Mouse (Mus musculus): ENCODE measurements at regions not wholly inside any gene's neighbourhood (a gene's known extent, or its start where the extent isn't known, plus 50 kb on each side); places are given as distances from the start of the nearest gene placed in this dataset.
"Not testable (repeated sequence)": the region's sequence is repeated elsewhere in the genome, so short reads cannot be mapped to it uniquely, and the experiment has no call there.

DNA sequence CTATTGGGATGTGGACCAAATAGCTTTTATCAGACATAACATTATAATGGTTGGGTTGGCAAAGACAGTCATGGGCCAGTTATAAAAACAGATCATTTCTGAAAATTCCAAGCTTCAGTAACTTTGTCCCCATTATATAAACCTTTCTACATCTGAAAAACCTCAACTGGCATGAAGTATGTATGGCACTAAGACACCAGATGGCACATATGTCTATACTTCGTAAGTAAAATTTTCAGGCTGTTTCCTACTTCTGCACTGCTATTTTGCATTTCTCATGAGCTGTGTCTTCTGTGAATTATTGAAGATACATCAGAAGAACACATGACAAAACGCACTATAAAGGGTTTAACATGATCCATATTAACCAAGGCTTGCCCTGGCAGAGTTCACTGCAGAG is 428.1 kb downstream of the Pom121l12 start:
- Histone ChIP-seq H3K4me3 (no peak overlapping the region), H3K36me3 (ENCODE audit: poor library complexity, severe bottlenecking) (no peaks in the 10 kb centered on the region), H3K4me1 (no peaks in the 10 kb centered on the region), H3K9ac (no peak overlapping the region), H3K4me2 (no peak overlapping the region), H3K9me3 (replicated peaks) (no peaks in the 10 kb centered on the region), H3K27ac (no peak overlapping the region), H3K27me3 (no peaks in the 10 kb centered on the region)
- peak; percentile 50; the same call in 1 of the 2 replicates for ATAC-seq
- 80% methylated on average over 2 of the region's 2 CpGs for WGBS

DNA sequence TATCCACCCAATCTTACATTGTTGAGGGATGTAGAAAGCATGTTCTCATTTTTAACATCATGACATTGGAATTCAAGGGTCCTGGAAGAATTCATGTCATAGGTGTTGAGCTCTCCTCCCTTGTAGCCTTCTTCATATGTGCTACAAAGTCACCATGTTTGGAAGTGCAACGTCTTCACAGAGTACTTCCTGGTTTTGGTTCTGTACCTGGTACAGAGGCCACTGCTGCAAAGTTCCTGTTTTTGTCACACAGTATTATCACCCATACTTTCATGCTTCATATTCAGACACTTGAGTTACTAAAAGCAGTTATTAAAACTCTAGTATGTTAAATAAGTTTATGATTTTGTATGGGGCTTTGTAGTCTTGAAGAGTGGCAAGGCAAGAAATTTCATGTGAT is 443.1 kb downstream of the Pom121l12 start:
- Histone ChIP-seq H3K27ac (no peak overlapping the region), H3K9me3 (replicated peaks) (no peaks in the 10 kb centered on the region), H3K27me3 (no peaks in the 10 kb centered on the region), H3K4me2 (no peak overlapping the region), H3K4me1 (no peaks in the 10 kb centered on the region), H3K4me3 (no peak overlapping the region), H3K9ac (no peak overlapping the region), H3K36me3 (ENCODE audit: poor library complexity, severe bottlenecking) (no peaks in the 10 kb centered on the region)
- WGBS, result 93% methylated on average over 1 of the region's 1 CpGs
- no peak for ATAC-seq

DNA sequence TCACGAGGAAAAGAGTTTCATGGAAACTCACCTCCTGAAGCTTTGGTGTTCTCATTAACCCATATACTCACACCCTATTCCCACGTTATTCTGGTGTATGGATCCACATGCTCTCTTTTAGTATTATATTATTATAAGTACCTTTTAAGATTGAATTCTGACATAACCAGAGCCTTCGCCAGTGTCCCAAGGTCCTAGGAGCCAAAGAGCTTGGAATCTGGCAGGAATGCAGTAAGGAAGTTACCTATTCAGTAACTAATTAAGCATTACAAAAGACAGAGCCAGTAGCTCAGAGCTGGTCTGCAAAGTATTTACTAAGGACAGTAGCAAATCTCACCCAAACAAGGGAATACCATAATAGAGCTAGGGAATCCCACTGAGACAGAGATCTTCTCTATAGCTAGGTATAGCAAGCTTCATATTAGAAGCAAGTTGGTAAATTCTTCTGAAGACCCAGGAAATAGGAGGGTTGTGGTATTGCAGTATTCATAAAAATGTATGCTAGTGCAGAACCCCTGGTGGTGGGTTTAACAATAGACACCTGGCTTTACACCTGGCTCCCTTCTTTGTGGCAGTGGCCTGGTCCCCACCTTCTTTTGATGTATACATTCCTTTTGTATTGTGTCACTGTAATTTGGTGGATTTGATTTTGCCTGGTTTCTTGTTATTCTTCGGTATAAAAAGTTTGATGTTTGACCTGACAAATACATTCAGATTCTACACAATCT is 490.0 kb downstream of the Pom121l12 start:
- H3K9ac ChIP-seq; H3K4me3 ChIP-seq; H3K27me3 ChIP-seq; ATAC-seq; H3K4me2 ChIP-seq; H3K36me3 ChIP-seq (ENCODE audit: poor library complexity, severe bottlenecking); H3K4me1 ChIP-seq; H3K9me3 ChIP-seq (replicated peaks); H3K27ac ChIP-seq: not testable (repeated sequence)
- 78% methylated on average over 4 of the region's 4 CpGs for WGBS

DNA sequence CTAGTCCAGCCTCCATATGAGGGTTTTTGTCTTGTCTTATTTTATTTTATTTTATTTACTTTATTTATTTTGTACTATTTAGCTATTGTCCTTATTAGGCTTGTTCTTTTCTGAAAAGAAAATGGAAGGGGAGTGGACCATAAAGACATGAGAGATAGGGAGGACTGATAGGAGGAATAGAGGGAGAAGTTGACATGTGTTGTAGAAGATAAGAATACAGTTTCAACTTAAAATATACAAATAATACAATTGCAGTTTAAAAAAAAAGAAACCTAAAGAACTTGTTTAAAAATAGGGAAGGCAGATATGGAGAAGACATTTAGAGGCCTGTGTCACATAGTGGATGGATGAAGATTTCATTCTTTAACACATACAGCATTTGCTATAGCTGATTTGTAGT is 497.8 kb downstream of the Pom121l12 start:
- H3K4me2 ChIP-seq, result no peak overlapping the region
- H3K27me3 ChIP-seq, result no peaks in the 10 kb centered on the region
- H3K4me1 ChIP-seq, result no peaks in the 10 kb centered on the region
- ATAC-seq, result no peak
- no peak overlapping the region for H3K27ac ChIP-seq
- H3K9me3 ChIP-seq (replicated peaks), result no peaks in the 10 kb centered on the region
- H3K4me3 ChIP-seq, result no peak overlapping the region
- no peak overlapping the region for H3K9ac ChIP-seq
- no peaks in the 10 kb centered on the region for H3K36me3 ChIP-seq (ENCODE audit: poor library complexity, severe bottlenecking)

DNA sequence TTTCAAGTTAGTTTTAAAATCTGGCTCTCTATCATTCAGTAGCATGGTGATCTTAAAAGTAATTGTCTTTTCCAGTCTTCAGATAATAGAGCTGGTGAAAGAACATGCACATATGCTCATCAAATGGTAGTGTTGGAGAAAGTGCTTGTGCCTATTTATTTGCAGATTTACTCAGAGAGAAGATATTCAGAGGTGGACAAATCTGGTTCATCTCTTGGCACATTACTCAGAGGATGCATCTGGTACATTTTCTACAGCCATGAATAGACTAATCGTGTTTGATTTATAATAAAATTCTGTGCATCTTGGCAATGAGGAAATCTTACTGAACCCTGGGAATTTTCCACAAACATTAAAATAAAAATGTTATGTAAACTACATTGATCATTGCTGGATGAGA is 509.0 kb downstream of the Pom121l12 start:
- Histone ChIP-seq H3K27me3 (no peaks in the 10 kb centered on the region), H3K9ac (no peak overlapping the region), H3K4me3 (no peak overlapping the region), H3K36me3 (ENCODE audit: poor library complexity, severe bottlenecking) (no peaks in the 10 kb centered on the region), H3K9me3 (replicated peaks) (no peaks in the 10 kb centered on the region), H3K4me2 (no peak overlapping the region), H3K27ac (no peak overlapping the region), H3K4me1 (0 out of 2 replicates have a peak, but pooled peaks cover 3% of the 10 kb centered on the region)
- ATAC-seq, result no peak
- WGBS, result 85% methylated on average over 1 of the region's 1 CpGs

DNA sequence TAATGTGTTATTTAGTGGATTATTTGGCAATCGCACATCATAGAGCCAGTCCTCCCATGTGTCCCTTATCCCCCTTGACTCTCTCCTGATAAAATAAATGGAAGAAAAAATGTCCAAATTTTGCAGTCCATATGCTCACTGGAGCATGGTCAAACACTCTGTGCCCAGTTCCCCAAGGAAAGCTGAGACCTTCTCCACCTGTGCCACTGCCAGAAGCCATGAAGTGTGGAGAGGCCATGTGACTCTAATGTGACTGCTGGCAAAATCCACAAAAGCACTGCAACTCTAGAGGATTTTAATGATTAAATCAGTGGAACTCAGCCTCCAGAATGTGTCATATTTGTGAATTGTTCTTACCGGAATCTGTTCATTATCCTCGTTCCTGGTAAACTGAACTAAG is 514.5 kb downstream of the Pom121l12 start:
- H3K27ac ChIP-seq, result no peak overlapping the region
- no peak overlapping the region for H3K4me2 ChIP-seq
- no peak for ATAC-seq
- H3K36me3 ChIP-seq (ENCODE audit: poor library complexity, severe bottlenecking), result no peaks in the 10 kb centered on the region
- no peak overlapping the region for H3K9ac ChIP-seq
- no peak overlapping the region for H3K4me3 ChIP-seq
- no peaks in the 10 kb centered on the region for H3K9me3 ChIP-seq (replicated peaks)
- 87% methylated on average over 3 of the region's 3 CpGs for WGBS
- 0 out of 2 replicates have a peak, but pooled peaks cover 4% of the 10 kb centered on the region for H3K4me1 ChIP-seq
- H3K27me3 ChIP-seq, result no peaks in the 10 kb centered on the region

DNA sequence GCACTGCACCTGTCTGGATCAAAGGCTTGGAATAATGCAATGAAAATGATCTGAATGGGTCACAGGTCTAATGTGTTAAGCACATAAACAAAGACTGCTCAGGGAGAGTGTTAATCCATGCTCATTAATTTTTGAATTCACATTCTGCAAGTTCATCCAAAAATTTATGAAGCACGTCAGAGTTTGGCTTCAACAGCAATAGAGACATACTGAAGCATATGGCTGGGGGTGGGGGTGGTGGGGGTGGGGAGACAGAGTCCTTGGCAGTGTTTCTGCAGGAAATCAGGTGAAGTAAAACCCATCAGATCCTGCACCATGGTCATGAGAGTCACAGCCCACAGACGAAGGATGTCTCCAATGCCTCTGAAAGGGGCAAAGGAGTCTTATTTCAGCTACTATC is 526.7 kb downstream of the Pom121l12 start:
- Histone ChIP-seq H3K4me3 (no peak overlapping the region), H3K4me2 (no peak overlapping the region), H3K27ac (no peak overlapping the region), H3K27me3 (no peaks in the 10 kb centered on the region), H3K9ac (no peak overlapping the region), H3K4me1 (no peaks in the 10 kb centered on the region), H3K9me3 (replicated peaks) (no peaks in the 10 kb centered on the region), H3K36me3 (ENCODE audit: poor library complexity, severe bottlenecking) (no peaks in the 10 kb centered on the region)
- 61% methylated on average over 2 of the region's 2 CpGs for WGBS
- peak; percentile 77; the same call in 1 of the 2 replicates for ATAC-seq

All from forebrain, embryonic 13.5 days (tissue).